Mouse (Mus musculus) 416B (cell line): ENCODE measurements at regions not wholly inside any gene's neighbourhood (a gene's known extent, or its start where the extent isn't known, plus 50 kb on each side); places are given as distances from the start of the nearest gene placed in this dataset.
A peak's percentile ranks its signal among the peaks of the same experiment; 100 is the strongest.

Source experiments
- DNase-seq: peaks from one replicate; pipeline ENCODE4 v3.0.0; 2011; ENCODE audit warnings: low read depth

DNA sequence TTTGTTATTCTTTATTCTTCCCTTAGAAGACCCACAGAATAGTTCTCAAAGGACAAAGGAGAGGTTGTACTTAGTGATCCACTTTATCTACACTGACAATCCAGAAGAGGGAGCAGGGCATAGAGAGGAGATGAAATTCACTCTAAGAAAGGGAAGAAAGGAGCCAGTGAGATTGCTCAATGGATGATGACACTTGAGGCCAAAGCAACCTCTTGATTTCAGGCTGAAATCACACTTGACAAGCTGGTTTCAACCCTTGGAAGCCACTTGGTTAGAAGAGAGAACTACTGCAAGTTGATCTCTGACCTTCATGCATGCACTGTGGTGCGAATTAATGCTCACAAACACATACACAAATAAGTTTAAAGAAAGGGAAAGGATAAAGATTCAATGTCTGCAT is 66.5 kb downstream of the Ccnl1 start:
- DNase-seq = peak; percentile 28

DNA sequence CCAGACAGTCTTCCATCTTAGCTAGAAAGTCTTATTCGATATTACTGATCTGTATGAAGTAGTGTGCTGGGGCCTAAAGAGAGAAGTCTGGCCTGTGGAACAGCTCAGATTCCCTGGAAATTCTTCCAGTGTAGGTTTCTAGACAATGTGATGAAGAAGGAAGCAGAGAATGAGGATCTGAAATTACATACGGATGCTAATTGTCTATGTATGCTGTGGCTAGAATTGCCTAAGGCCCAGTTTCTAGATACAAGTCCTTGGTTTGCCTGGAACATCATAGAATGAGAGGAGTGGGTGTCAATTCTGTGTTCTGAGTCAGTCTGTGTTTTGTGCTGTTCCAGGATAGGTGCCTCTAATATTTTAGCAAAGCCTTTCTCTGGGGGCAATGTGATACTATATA is 66.9 kb downstream of the Ccnl1 start:
- DNase-seq = no peak

DNA sequence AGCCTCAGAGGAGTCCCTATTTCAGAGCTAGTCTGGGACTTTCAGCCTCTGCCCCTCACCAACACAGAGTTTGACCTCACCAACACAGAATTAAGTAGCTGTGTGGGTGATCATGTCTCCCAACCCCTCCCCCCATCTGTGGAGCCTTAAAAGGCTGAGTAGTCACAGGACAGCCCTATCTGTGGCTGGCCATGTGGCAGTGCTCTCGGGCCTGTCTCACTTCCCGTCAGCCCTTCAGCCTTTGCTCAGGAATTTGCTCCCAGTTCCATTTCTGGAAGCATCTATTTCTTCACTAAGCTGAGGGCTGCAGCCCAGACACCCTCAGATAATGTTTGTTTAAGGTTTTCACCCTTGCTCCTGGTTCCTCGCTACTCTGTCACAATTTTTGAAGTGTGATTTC is 69.1 kb downstream of the Ccnl1 start:
- no peak for DNase-seq

DNA sequence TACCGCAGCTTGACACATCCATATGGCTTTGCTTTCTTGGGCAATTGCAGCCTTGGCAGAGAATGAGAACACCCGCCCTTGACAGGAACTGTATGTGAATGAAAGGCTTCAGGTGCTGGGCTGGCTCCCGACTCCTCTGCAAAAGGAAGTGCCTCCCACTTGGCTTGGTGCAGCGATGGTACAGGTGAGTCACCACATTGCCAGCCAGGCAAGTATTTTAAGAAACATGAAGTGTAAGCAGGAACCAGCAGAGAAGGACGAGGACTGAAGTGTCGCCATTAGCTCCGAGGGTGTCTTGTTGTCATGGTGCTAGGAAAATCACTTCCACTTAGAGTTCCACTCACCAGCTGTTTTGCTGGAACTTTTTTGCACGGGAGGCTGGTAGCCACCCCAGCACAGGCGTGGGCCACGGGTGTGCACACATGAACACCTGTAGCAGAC is 73.5 kb downstream of the Ccnl1 start:
- DNase-seq = no peak

DNA sequence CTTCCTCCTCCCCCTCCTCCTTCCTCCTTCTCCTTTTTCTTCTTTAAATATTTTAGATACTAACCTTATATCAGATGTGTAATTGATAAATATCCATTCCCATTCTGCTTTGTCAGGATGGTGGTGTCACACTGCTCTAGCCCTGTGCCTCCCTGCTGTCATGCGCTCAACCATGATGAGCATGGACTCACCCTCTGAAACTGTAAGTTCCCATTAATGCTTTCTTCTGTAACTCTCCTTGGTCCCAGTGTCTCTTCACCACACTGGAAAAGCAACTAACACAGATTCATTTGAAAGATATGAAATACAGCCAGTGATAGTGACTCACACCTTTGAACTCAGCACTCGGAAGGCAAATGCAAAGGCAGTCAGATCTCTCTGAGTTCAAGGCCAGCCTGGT is 75.9 kb downstream of the Ccnl1 start:
- DNase-seq = no peak
